Mouse (Mus musculus) heart, embryonic 10.5 days (tissue): ENCODE measurements around the gene Adcy2. TPM values are rescaled to one million over a fixed set of nuclear protein-coding genes. Genes with fewer than 3 reads are reported as not detected.

Experiments used
- DNase-seq: peaks from one replicate; pipeline ENCODE4 v3.0.0-alpha.2; 2017; ENCODE audit warnings: low spot score
- H3K27ac ChIP-seq: fragments of 300-500 bp; sonication (generic); 2 replicates; pipeline ENCODE4 v1.5.1; 2016; ENCODE audit warnings: mild to moderate bottlenecking
- H3K27me3 ChIP-seq: fragments of 300-500 bp; sonication (generic); 2 replicates; pipeline ENCODE4 v1.6.1; 2016; ENCODE audit warnings: mild to moderate bottlenecking; ENCODE audit not compliant: poor library complexity, insufficient read depth, severe bottlenecking
- H3K36me3 ChIP-seq: fragments of 300-500 bp; sonication (generic); 2 replicates; pipeline ENCODE4 v1.6.1; 2016; ENCODE audit warnings: mild to moderate bottlenecking, moderate library complexity
- H3K4me1 ChIP-seq: fragments of 300-500 bp; sonication (generic); 2 replicates; pipeline ENCODE4 v1.6.1; 2016; ENCODE audit warnings: mild to moderate bottlenecking
- H3K4me3 ChIP-seq: fragments of 300-500 bp; sonication (generic); 2 replicates; pipeline ENCODE4 v1.5.1; 2016; ENCODE audit warnings: mild to moderate bottlenecking, moderate library complexity
- H3K9me3 ChIP-seq: fragments of 300-500 bp; sonication (generic); 2 replicates; pipeline ENCODE4 v1.6.1; 2016; ENCODE audit warnings: mild to moderate bottlenecking, moderate library complexity
- WGBS: fragments of 180-500 bp; shearing (Covaris S2); methylation state at CpG from one replicate; pipeline ENCODE4 v1.1.7; 2016; 5-methylcytosine and 5-hydroxymethylcytosine counted together
- polyA plus RNA-seq: library from polyadenylated mRNA; unstranded; fragments of >200 nt; fragmentation: Nextera tagmentation; extraction: Ambion mirVana; gene quantifications from 2 replicates; pipeline ENCODE4 v1.2.1, GENCODE M21; 2016

Gene Adcy2
- polyA plus RNA-seq, 1 experiment from 2014 or later = 0.39 TPM

- H3K4me1 ChIP-seq = no peaks in the 10 kb centered on the region
- no peaks in the 10 kb centered on the region for H3K9me3 ChIP-seq
- 66% methylated on average over 1 of the region's 1 CpGs for WGBS
- no peak for DNase-seq
- no peak overlapping the region for H3K4me3 ChIP-seq
- H3K27me3 ChIP-seq = no peaks in the 10 kb centered on the region
- H3K36me3 ChIP-seq = no peaks in the 10 kb centered on the region
- H3K27ac ChIP-seq = no peak overlapping the region
Observed at GRCm38 (mm10) chr13:68932283-68932647, 67.1 kb downstream of the Adcy2 start.

- WGBS = 81% methylated on average over 8 of the region's 8 CpGs
- H3K36me3 ChIP-seq = no peaks in the 10 kb centered on the region
- H3K9me3 ChIP-seq = no peaks in the 10 kb centered on the region
- H3K27ac ChIP-seq = no peak overlapping the region
- H3K4me3 ChIP-seq = no peak overlapping the region
- no peak for DNase-seq
- H3K27me3 ChIP-seq = no peaks in the 10 kb centered on the region
- no peaks in the 10 kb centered on the region for H3K4me1 ChIP-seq
Observed at GRCm38 (mm10) chr13:68931602-68932282, 67.6 kb downstream of the Adcy2 start.

- H3K27ac ChIP-seq = no peak overlapping the region
- DNase-seq = no peak
- no peaks in the 10 kb centered on the region for H3K9me3 ChIP-seq
- 61% methylated on average over 6 of the region's 6 CpGs for WGBS
- H3K27me3 ChIP-seq = no peaks in the 10 kb centered on the region
- no peaks in the 10 kb centered on the region for H3K4me1 ChIP-seq
- H3K4me3 ChIP-seq = no peak overlapping the region
- H3K36me3 ChIP-seq = no peaks in the 10 kb centered on the region
Observed at GRCm38 (mm10) chr13:68928469-68928868, 70.9 kb downstream of the Adcy2 start.

- H3K27ac ChIP-seq = no peak overlapping the region
- WGBS = 81% methylated on average over 11 of the region's 11 CpGs
- no peaks in the 10 kb centered on the region for H3K4me1 ChIP-seq
- H3K36me3 ChIP-seq = no peaks in the 10 kb centered on the region
- H3K27me3 ChIP-seq = no peaks in the 10 kb centered on the region
- no peak overlapping the region for H3K4me3 ChIP-seq
- H3K9me3 ChIP-seq = no peaks in the 10 kb centered on the region
- DNase-seq = no peak
Observed at GRCm38 (mm10) chr13:68913666-68914288, 85.6 kb downstream of the Adcy2 start.

- no peak for DNase-seq
- no peaks in the 10 kb centered on the region for H3K27me3 ChIP-seq
- H3K4me3 ChIP-seq = no peak overlapping the region
- no peaks in the 10 kb centered on the region for H3K4me1 ChIP-seq
- no peaks in the 10 kb centered on the region for H3K9me3 ChIP-seq
- H3K27ac ChIP-seq = no peak overlapping the region
- 47% methylated on average over 1 of the region's 1 CpGs for WGBS
- H3K36me3 ChIP-seq = no peaks in the 10 kb centered on the region
Observed at GRCm38 (mm10) chr13:68906667-68907066, 92.7 kb downstream of the Adcy2 start.

- Histone ChIP-seq H3K27me3 (no peaks in the 10 kb centered on the region), H3K4me3 (no peak overlapping the region), H3K9me3 (no peaks in the 10 kb centered on the region), H3K4me1 (no peaks in the 10 kb centered on the region), H3K27ac (no peak overlapping the region), H3K36me3 (no peaks in the 10 kb centered on the region)
- 83% methylated on average over 1 of the region's 1 CpGs for WGBS
- no peak for DNase-seq
Observed at GRCm38 (mm10) chr13:68902708-68903107, 96.6 kb downstream of the Adcy2 start.

GRCm38 (mm10) chr13:68889929-68890593 lies 109.3 kb downstream of the Adcy2 start:
- Histone ChIP-seq H3K4me1 (no peaks in the 10 kb centered on the region), H3K36me3 (no peaks in the 10 kb centered on the region), H3K9me3 (no peaks in the 10 kb centered on the region), H3K27me3 (no peaks in the 10 kb centered on the region), H3K4me3 (no peak overlapping the region), H3K27ac (no peak overlapping the region)
- DNase-seq = no peak
- WGBS = 90% methylated on average over 9 of the region's 9 CpGs

GRCm38 (mm10) chr13:68868776-68869175 lies 130.6 kb downstream of the Adcy2 start:
- 82% methylated on average over 6 of the region's 6 CpGs for WGBS
- no peak for DNase-seq
- no peaks in the 10 kb centered on the region for H3K36me3 ChIP-seq
- no peak overlapping the region for H3K27ac ChIP-seq
- no peak overlapping the region for H3K4me3 ChIP-seq
- no peaks in the 10 kb centered on the region for H3K9me3 ChIP-seq
- H3K4me1 ChIP-seq = no peaks in the 10 kb centered on the region
- no peaks in the 10 kb centered on the region for H3K27me3 ChIP-seq

GRCm38 (mm10) chr13:68867940-68868655 lies 131.2 kb downstream of the Adcy2 start:
- Histone ChIP-seq H3K9me3 (no peaks in the 10 kb centered on the region), H3K36me3 (no peaks in the 10 kb centered on the region)
- WGBS = 64% methylated on average over 1 of the region's 1 CpGs

GRCm38 (mm10) chr13:68860036-68860435 lies 139.3 kb downstream of the Adcy2 start:
- Histone ChIP-seq H3K9me3 (no peaks in the 10 kb centered on the region), H3K27ac (no peak overlapping the region), H3K4me3 (no peak overlapping the region), H3K4me1 (no peaks in the 10 kb centered on the region), H3K36me3 (no peaks in the 10 kb centered on the region), H3K27me3 (no peaks in the 10 kb centered on the region)
- no peak for DNase-seq
- 83% methylated on average over 4 of the region's 4 CpGs for WGBS

More at GRCm38 (mm10) chr13:68867940-68868655, 131.2 kb downstream of the Adcy2 start:
- DNase-seq = no peak
- H3K4me3 ChIP-seq = no peak overlapping the region
- no peaks in the 10 kb centered on the region for H3K4me1 ChIP-seq
- no peak overlapping the region for H3K27ac ChIP-seq
- H3K27me3 ChIP-seq = no peaks in the 10 kb centered on the region

GRCm38 (mm10) chr13:68848265-68848664 lies 151.1 kb downstream of the Adcy2 start:
- no peak overlapping the region for H3K4me3 ChIP-seq
- H3K27me3 ChIP-seq = no peaks in the 10 kb centered on the region
- H3K4me1 ChIP-seq = no peaks in the 10 kb centered on the region
- no peak overlapping the region for H3K27ac ChIP-seq
- no peaks in the 10 kb centered on the region for H3K36me3 ChIP-seq
- DNase-seq = no peak
- H3K9me3 ChIP-seq = no peaks in the 10 kb centered on the region
- WGBS = 69% methylated on average over 3 of the region's 3 CpGs

- Histone ChIP-seq H3K27ac (no peak overlapping the region), H3K9me3 (no peaks in the 10 kb centered on the region), H3K27me3 (no peaks in the 10 kb centered on the region), H3K4me1 (no peaks in the 10 kb centered on the region), H3K36me3 (no peaks in the 10 kb centered on the region), H3K4me3 (no peak overlapping the region)
- 51% methylated on average over 2 of the region's 2 CpGs for WGBS
- DNase-seq = no peak
Observed at GRCm38 (mm10) chr13:68839517-68839916, 159.8 kb downstream of the Adcy2 start.

GRCm38 (mm10) chr13:68836183-68836582 lies 163.2 kb downstream of the Adcy2 start:
- no peak for DNase-seq

More at GRCm38 (mm10) chr13:68836183-68836582, 163.2 kb downstream of the Adcy2 start:
- Histone ChIP-seq H3K27me3 (no peaks in the 10 kb centered on the region), H3K36me3 (no peaks in the 10 kb centered on the region), H3K27ac (no peak overlapping the region), H3K9me3 (no peaks in the 10 kb centered on the region), H3K4me1 (no peaks in the 10 kb centered on the region), H3K4me3 (no peak overlapping the region)
